Mouse (Mus musculus): ENCODE measurements at regions not wholly inside any gene's neighbourhood (a gene's known extent, or its start where the extent isn't known, plus 50 kb on each side); places are given as distances from the start of the nearest gene placed in this dataset.
"Not testable (repeated sequence)": the region's sequence is repeated elsewhere in the genome, so short reads cannot be mapped to it uniquely, and the experiment has no call there.

DNA sequence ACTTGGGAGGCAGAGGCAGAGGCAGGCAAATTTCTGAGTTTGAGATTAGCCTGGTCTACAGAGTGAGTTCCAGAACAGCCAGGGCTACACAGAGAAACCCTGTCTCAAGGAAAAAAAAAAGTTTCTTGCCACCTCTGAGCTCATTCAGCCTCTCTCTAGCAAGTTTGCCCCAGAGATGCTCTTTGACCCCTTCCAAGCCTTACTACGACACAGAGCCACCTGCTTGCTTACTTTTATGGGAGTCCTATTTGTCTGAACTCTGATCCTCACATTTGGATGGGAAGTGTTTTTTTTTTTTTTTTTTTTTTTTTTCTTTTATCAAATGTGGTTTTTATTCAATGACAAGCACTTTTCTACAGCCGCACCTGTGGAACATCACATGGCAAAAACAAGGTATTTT lies 263.8 kb upstream of the Maf start:
- not testable (repeated sequence) for TF ChIP-seq CTCF, EP300 (IDR thresholded peaks at IDR 0.05; ENCODE audit: low read depth)
